Mouse (Mus musculus) embryonic facial prominence, embryonic 10.5 days (tissue): ENCODE measurements around the gene Fgf12. TPM values are rescaled to one million over a fixed set of nuclear protein-coding genes. Genes with fewer than 3 reads are reported as not detected.

Source experiments
- DNase-seq: peaks from one replicate; pipeline ENCODE4 v3.0.0-alpha.2; 2017; ENCODE audit warnings: low spot score
- H3K27ac ChIP-seq: fragments of 300-500 bp; sonication (generic); replicated peaks from 2 replicates; pipeline ENCODE4 v1.5.1; 2016; ENCODE audit warnings: mild to moderate bottlenecking
- H3K27me3 ChIP-seq: fragments of 300-500 bp; sonication (generic); replicated peaks from 2 replicates; pipeline ENCODE4 v1.6.1; 2016; ENCODE audit warnings: low read depth, mild to moderate bottlenecking; ENCODE audit not compliant: poor library complexity, severe bottlenecking
- H3K36me3 ChIP-seq: fragments of 300-500 bp; sonication (generic); replicated peaks from 2 replicates; pipeline ENCODE4 v1.6.1; 2016; ENCODE audit warnings: mild to moderate bottlenecking, moderate library complexity
- H3K4me1 ChIP-seq: fragments of 300-500 bp; sonication (generic); 2 replicates; pipeline ENCODE4 v1.6.1; 2016
- H3K4me3 ChIP-seq: fragments of 300-500 bp; sonication (generic); 2 replicates; pipeline ENCODE4 v1.5.1; 2016; ENCODE audit warnings: mild to moderate bottlenecking, moderate library complexity
- H3K9me3 ChIP-seq: fragments of 300-500 bp; sonication (generic); 2 replicates; pipeline ENCODE4 v1.6.1; 2016; ENCODE audit warnings: mild to moderate bottlenecking
- WGBS: fragments of 180-500 bp; shearing (Covaris S2); methylation state at CpG from one replicate; pipeline ENCODE4 v1.1.7; 2016; 5-methylcytosine and 5-hydroxymethylcytosine counted together
- polyA plus RNA-seq: library from polyadenylated mRNA; unstranded; fragments of >200 nt; fragmentation: Nextera tagmentation; extraction: Ambion mirVana; gene quantifications from 2 replicates; pipeline ENCODE4 v1.2.1, GENCODE M21; 2016

Gene Fgf12
- polyA plus RNA-seq, 1 experiment from 2014 or later, result 2.5 TPM

GRCm38 (mm10) chr16:28444993-28445799 lies 307.7 kb downstream of the Fgf12 start:
- Histone ChIP-seq H3K9me3 (no peaks in the 10 kb centered on the region), H3K4me1 (peaks cover 27% of the 10 kb centered on the region), H3K27ac (no peak overlapping the region), H3K4me3 (peak overlapping the region; percentile 78), H3K27me3 (peaks cover 77% of the 10 kb centered on the region), H3K36me3 (no peaks in the 10 kb centered on the region)
- WGBS, result under 1% methylated on average over 51 of the region's 51 CpGs
- peak; percentile 66 for DNase-seq

- Histone ChIP-seq H3K36me3 (no peaks in the 10 kb centered on the region), H3K27me3 (no peaks in the 10 kb centered on the region), H3K4me3 (no peak overlapping the region), H3K9me3 (no peaks in the 10 kb centered on the region), H3K4me1 (no peaks in the 10 kb centered on the region), H3K27ac (no peak overlapping the region)
- WGBS, result 87% methylated on average over 1 of the region's 1 CpGs
- no peak for DNase-seq
Observed at GRCm38 (mm10) chr16:28421617-28422016, 331.3 kb downstream of the Fgf12 start.

GRCm38 (mm10) chr16:28419693-28420299 lies 333.1 kb downstream of the Fgf12 start:
- no peak for DNase-seq

GRCm38 (mm10) chr16:28411210-28411817 lies 341.6 kb downstream of the Fgf12 start:
- Histone ChIP-seq H3K4me3 (no peak overlapping the region), H3K9me3 (no peaks in the 10 kb centered on the region), H3K36me3 (no peaks in the 10 kb centered on the region), H3K27ac (no peak overlapping the region), H3K4me1 (no peaks in the 10 kb centered on the region), H3K27me3 (no peaks in the 10 kb centered on the region)
- WGBS, result 78% methylated on average over 5 of the region's 5 CpGs
- DNase-seq, result no peak

More at GRCm38 (mm10) chr16:28419693-28420299, 333.1 kb downstream of the Fgf12 start:
- Histone ChIP-seq H3K4me1 (no peaks in the 10 kb centered on the region), H3K27ac (no peak overlapping the region), H3K4me3 (no peak overlapping the region), H3K36me3 (no peaks in the 10 kb centered on the region), H3K27me3 (no peaks in the 10 kb centered on the region), H3K9me3 (no peaks in the 10 kb centered on the region)
- 82% methylated on average over 3 of the region's 3 CpGs for WGBS

GRCm38 (mm10) chr16:28408294-28408693 lies 344.6 kb downstream of the Fgf12 start:
- WGBS, result 82% methylated on average over 7 of the region's 7 CpGs
- no peaks in the 10 kb centered on the region for H3K36me3 ChIP-seq

GRCm38 (mm10) chr16:28407892-28408291 lies 345.0 kb downstream of the Fgf12 start:
- H3K4me3 ChIP-seq, result no peak overlapping the region
- H3K4me1 ChIP-seq, result no peaks in the 10 kb centered on the region
- no peaks in the 10 kb centered on the region for H3K36me3 ChIP-seq
- no peaks in the 10 kb centered on the region for H3K9me3 ChIP-seq
- 68% methylated on average over 2 of the region's 2 CpGs for WGBS
- H3K27ac ChIP-seq, result no peak overlapping the region
- no peaks in the 10 kb centered on the region for H3K27me3 ChIP-seq
- DNase-seq, result no peak

More at GRCm38 (mm10) chr16:28408294-28408693, 344.6 kb downstream of the Fgf12 start:
- Histone ChIP-seq H3K4me1 (no peaks in the 10 kb centered on the region), H3K4me3 (no peak overlapping the region), H3K27ac (no peak overlapping the region), H3K27me3 (no peaks in the 10 kb centered on the region), H3K9me3 (no peaks in the 10 kb centered on the region)
- no peak for DNase-seq

GRCm38 (mm10) chr16:28404156-28404555 lies 348.7 kb downstream of the Fgf12 start:
- DNase-seq, result no peak
- Histone ChIP-seq H3K27me3 (no peaks in the 10 kb centered on the region), H3K4me3 (no peak overlapping the region), H3K9me3 (no peaks in the 10 kb centered on the region), H3K4me1 (no peaks in the 10 kb centered on the region), H3K27ac (no peak overlapping the region), H3K36me3 (no peaks in the 10 kb centered on the region)
- WGBS, result 92% methylated on average over 1 of the region's 1 CpGs

GRCm38 (mm10) chr16:28402701-28403100 lies 350.2 kb downstream of the Fgf12 start:
- Histone ChIP-seq H3K4me1 (no peaks in the 10 kb centered on the region), H3K4me3 (no peak overlapping the region), H3K27ac (no peak overlapping the region), H3K36me3 (no peaks in the 10 kb centered on the region), H3K9me3 (no peaks in the 10 kb centered on the region), H3K27me3 (no peaks in the 10 kb centered on the region)
- 72% methylated on average over 4 of the region's 4 CpGs for WGBS
- DNase-seq, result no peak

GRCm38 (mm10) chr16:28391283-28391682 lies 361.6 kb downstream of the Fgf12 start:
- Histone ChIP-seq H3K4me1 (no peaks in the 10 kb centered on the region), H3K4me3 (no peak overlapping the region), H3K27me3 (no peaks in the 10 kb centered on the region), H3K27ac (no peak overlapping the region), H3K36me3 (no peaks in the 10 kb centered on the region), H3K9me3 (no peaks in the 10 kb centered on the region)
- 88% methylated on average over 5 of the region's 5 CpGs for WGBS
- no peak for DNase-seq

- Histone ChIP-seq H3K4me3 (no peak overlapping the region), H3K36me3 (no peaks in the 10 kb centered on the region), H3K27ac (no peak overlapping the region), H3K27me3 (no peaks in the 10 kb centered on the region), H3K9me3 (no peaks in the 10 kb centered on the region), H3K4me1 (no peaks in the 10 kb centered on the region)
- WGBS, result 83% methylated on average over 4 of the region's 4 CpGs
- no peak for DNase-seq
Observed at GRCm38 (mm10) chr16:28389114-28389513, 363.8 kb downstream of the Fgf12 start.

- no peak for DNase-seq
- no peaks in the 10 kb centered on the region for H3K27me3 ChIP-seq
- H3K4me3 ChIP-seq, result no peak overlapping the region
- no peak overlapping the region for H3K27ac ChIP-seq
- no peaks in the 10 kb centered on the region for H3K4me1 ChIP-seq
- no peaks in the 10 kb centered on the region for H3K9me3 ChIP-seq
- WGBS, result 90% methylated on average over 2 of the region's 2 CpGs
- H3K36me3 ChIP-seq, result no peaks in the 10 kb centered on the region
Observed at GRCm38 (mm10) chr16:28374790-28375189, 378.1 kb downstream of the Fgf12 start.

GRCm38 (mm10) chr16:28373311-28373710 lies 379.6 kb downstream of the Fgf12 start:
- Histone ChIP-seq H3K27me3 (no peaks in the 10 kb centered on the region), H3K9me3 (no peaks in the 10 kb centered on the region), H3K4me3 (no peak overlapping the region), H3K27ac (no peak overlapping the region), H3K4me1 (no peaks in the 10 kb centered on the region), H3K36me3 (no peaks in the 10 kb centered on the region)
- DNase-seq, result no peak

GRCm38 (mm10) chr16:28350624-28351023 lies 402.2 kb downstream of the Fgf12 start:
- H3K4me3 ChIP-seq, result no peak overlapping the region
- 74% methylated on average over 2 of the region's 2 CpGs for WGBS
- no peaks in the 10 kb centered on the region for H3K27me3 ChIP-seq
- H3K27ac ChIP-seq, result no peak overlapping the region
- no peaks in the 10 kb centered on the region for H3K4me1 ChIP-seq
- H3K36me3 ChIP-seq, result no peaks in the 10 kb centered on the region
- no peak for DNase-seq
- H3K9me3 ChIP-seq, result no peaks in the 10 kb centered on the region
